Comparison of ENCODE assay signal across 8 mouse cellular contexts in genomic region chr8:110720685-110721598, GRCm38 (mm10). TPM values are rescaled to one million over a fixed set of nuclear protein-coding genes. Genes with fewer than 3 reads are reported as not detected.
DNase-seq lines count a peak whose midpoint lies in the region; ATAC-seq and TF ChIP-seq lines count a peak whose summit lies in the region.

Gene Mtss1l (plus strand): TSS chr8:110721476.

- H3K36me3 ChIP-seq in embryonic facial prominence, embryonic 11.5 days (replicated peaks; ENCODE audit: control insufficient read depth, insufficient read depth, low read depth, low read length) = no peaks in the 10 kb centered on the region
- H3K36me3 ChIP-seq in liver, adult 2 months (ENCODE audit: control insufficient read depth, insufficient read depth, low read length) = no peaks in the 10 kb centered on the region
- H3K36me3 ChIP-seq in neural tube, embryonic 12.5 days = peaks cover 7% of the 10 kb centered on the region

- H3K27ac ChIP-seq in embryonic facial prominence, embryonic 11.5 days (replicated peaks; ENCODE audit: low read depth, low read length) = peak within 1 kb of the TSS; percentile 88
- peak within 1 kb of the TSS; percentile 34; the same call in 1 of the 2 replicates for H3K27ac ChIP-seq in liver, adult 2 months (replicated peaks; ENCODE audit: insufficient read depth, low read depth, low read length)
- H3K27ac ChIP-seq in neural tube, embryonic 12.5 days = peak within 1 kb of the TSS; percentile 66

- H3K9ac ChIP-seq in embryonic facial prominence, embryonic 11.5 days (replicated peaks; ENCODE audit: low read length) = peak within 1 kb of the TSS; percentile 91
- H3K9ac ChIP-seq in liver, adult 2 months (ENCODE audit: low read depth, low read length) = peak within 1 kb of the TSS; percentile 79
- peak within 1 kb of the TSS; percentile 88 for H3K9ac ChIP-seq in neural tube, embryonic 12.5 days

- H3K4me3 ChIP-seq in embryonic facial prominence, embryonic 11.5 days (ENCODE audit: low read depth, low read length) = peak within 1 kb of the TSS; percentile 75
- H3K4me3 ChIP-seq in liver, adult 2 months (ENCODE audit: insufficient read depth, low read depth, low read length) = peak within 1 kb of the TSS; percentile 76
- peak within 1 kb of the TSS; percentile 75 for H3K4me3 ChIP-seq in neural tube, embryonic 12.5 days

- no peak for TF ChIP-seq CTCF in liver, adult 2 months (IDR thresholded peaks at IDR 0.05; ENCODE audit: low read depth, low read length)

- peak; percentile 14 to 18 for DNase-seq in spleen, postnatal 36 days (ENCODE audit: low spot score in 2 of 2)
- DNase-seq in spleen, postnatal 14 days (ENCODE audit: low spot score in 2 of 2) = no peak
- peak; percentile 96 for DNase-seq in embryonic facial prominence, embryonic 11.5 days (ENCODE audit: low spot score)
- no peak for DNase-seq in heart, adult 8-10 months (ENCODE audit: low spot score)
- DNase-seq in kidney, adult 9 months = peak; percentile 69
- no peak for DNase-seq in liver, adult 2 months (ENCODE audit: extremely low read depth, low read depth, low spot score)
- peak; percentile 18 to 36 for DNase-seq in thymus, postnatal 36 days

- H3K4me1 ChIP-seq in embryonic facial prominence, embryonic 11.5 days (ENCODE audit: control insufficient read depth, insufficient read depth, low read length) = peaks cover 24% of the 10 kb centered on the region
- H3K4me1 ChIP-seq in liver, adult 2 months (ENCODE audit: control insufficient read depth, insufficient read depth, low read length) = no peaks in the 10 kb centered on the region; the same call in 1 of the 2 replicates
- peaks cover 65% of the 10 kb centered on the region for H3K4me1 ChIP-seq in neural tube, embryonic 12.5 days

- TF ChIP-seq POLR2A in liver, adult 2 months (IDR thresholded peaks at IDR 0.05; ENCODE audit: extremely low read depth, insufficient read depth, low read length) = no peak

- H3K79me2 ChIP-seq in liver, adult 2 months (ENCODE audit: control insufficient read depth, insufficient read depth, low read length) = no peaks in the 10 kb centered on the region

- ATAC-seq in embryonic facial prominence, embryonic 11.5 days (replicated peaks; ENCODE audit: insufficient number of reproducible peaks, low FRiP score, low TSS enrichment, low read depth) = peak; percentile 81
- ATAC-seq in neural tube, embryonic 12.5 days (ENCODE audit: low FRiP score, low read depth) = peak; percentile 82

- 4% methylated on average over 56 of the region's 75 CpGs for WGBS in embryonic facial prominence, embryonic 11.5 days
- 10% methylated on average over 71 of the region's 75 CpGs for WGBS in liver, adult 2 months
- 3% methylated on average over 64 of the region's 75 CpGs for WGBS in neural tube, embryonic 12.5 days

- H3K27me3 ChIP-seq in embryonic facial prominence, embryonic 11.5 days (ENCODE audit: control insufficient read depth, insufficient read depth, low read length) = no peaks in the 10 kb centered on the region
- H3K27me3 ChIP-seq in liver, adult 2 months (ENCODE audit: control insufficient read depth, insufficient read depth, low read length) = no peaks in the 10 kb centered on the region
- no peaks in the 10 kb centered on the region for H3K27me3 ChIP-seq in neural tube, embryonic 12.5 days (replicated peaks)

- peak within 1 kb of the TSS; percentile 76 for H3K4me2 ChIP-seq in embryonic facial prominence, embryonic 11.5 days (ENCODE audit: low read depth, low read length)
- peak within 1 kb of the TSS; percentile 83 for H3K4me2 ChIP-seq in neural tube, embryonic 12.5 days (replicated peaks)

- H3K9me3 ChIP-seq in embryonic facial prominence, embryonic 11.5 days (replicated peaks; ENCODE audit: control insufficient read depth, low read length) = no peaks in the 10 kb centered on the region
- H3K9me3 ChIP-seq in neural tube, embryonic 12.5 days = no peaks in the 10 kb centered on the region

RNA-seq across cellular contexts. Expression of gene Mtss1l, which starts in this region (rescaled TPM):
- 7.9 and 12.7 TPM in 2 replicates for polyA plus RNA-seq in embryonic facial prominence, embryonic 11.5 days (2014; fragmentation: Nextera tagmentation; extraction: Ambion mirVana)
- total RNA-seq in heart, adult 8-10 months (2022) = 10 to 100 TPM; 37.7 to 46.3 (median 39.9) TPM
- total RNA-seq in liver, adult 2 months (2014; rRNA removed) = 0.55 and 0.94 TPM in 2 replicates
- polyA plus RNA-seq in liver, adult 2 months (2012; rRNA removed) = 2.5 and 3.7 TPM in 2 replicates
- 22.0 and 25.7 TPM in 2 replicates for polyA plus RNA-seq in neural tube, embryonic 12.5 days (2016; fragmentation: Nextera tagmentation; extraction: Ambion mirVana)

Comparison
In these comparisons a context has a peak if more than half of its experiments do, and no peak if none do; other contexts are left out.
1. RNA of gene Mtss1l (total RNA-seq): 37.7 to 46.3 TPM in heart, adult 8-10 months; 0.55 to 0.94 TPM in liver, adult 2 months; every median in the first group is over 10 times any median in the second.
2. DNase-seq: peak in spleen, postnatal 36 days (2 of 2), embryonic facial prominence, embryonic 11.5 days (single experiment), kidney, adult 9 months (single experiment) and thymus, postnatal 36 days (2 of 2); none in spleen, postnatal 14 days (0 of 2), heart, adult 8-10 months (single experiment) and liver, adult 2 months (single experiment).
3. H3K27ac ChIP-seq: peak in every context shown above with its lines; median percentile 88 in embryonic facial prominence, embryonic 11.5 days; 66 in neural tube, embryonic 12.5 days; 34 in liver, adult 2 months.
4. Peak in every context shown above with its lines, with median percentiles within 50 percentile points of each other: H3K4me3 ChIP-seq and H3K9ac ChIP-seq.